In the genomic region with DNA sequence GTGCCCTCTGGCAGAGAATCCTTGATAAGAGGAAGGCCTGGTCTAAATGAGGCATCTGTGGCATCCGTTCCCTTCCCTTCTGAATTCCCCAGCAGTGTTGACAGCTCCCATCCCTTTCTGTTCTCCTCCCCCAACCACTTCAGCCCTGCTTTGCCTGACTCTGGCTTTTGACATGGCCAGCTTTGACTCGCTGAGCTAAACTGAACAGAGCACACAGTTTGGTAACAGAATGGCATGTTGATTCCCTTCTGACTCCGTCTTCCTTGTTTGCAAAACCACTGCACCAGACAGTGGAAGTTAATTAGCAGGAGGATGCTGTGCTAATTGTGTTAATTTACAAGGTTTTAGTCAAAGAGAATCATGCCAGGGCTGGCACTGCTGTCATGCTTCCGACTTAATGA, we compare ENCODE assay signal across 9 mouse cellular contexts.
DNase-seq lines count a peak whose midpoint lies in the region; ATAC-seq lines count a peak whose summit lies in the region.
"Had no signal": no experiment of that assay in that cellular context is flagged by ENCODE, and none has a peak within 500 bp of the region (broad histone marks: within the 10 kb centered on the region; RNA-seq: fewer than 3 reads in every experiment).

No protein-coding gene starts in this region.

- no peaks in the 10 kb centered on the region for H3K4me1 ChIP-seq in embryonic facial prominence, embryonic 14.5 days (ENCODE audit: control insufficient read depth, insufficient read depth, low read length)
- H3K4me1 ChIP-seq in embryonic facial prominence, embryonic 10.5 days, result peaks cover 20% of the 10 kb centered on the region
- H3K4me1 ChIP-seq in forebrain, embryonic 14.5 days (ENCODE audit: control insufficient read depth, insufficient read depth, low read length), result peaks cover 13% of the 10 kb centered on the region
- H3K4me1 ChIP-seq in heart, embryonic 16.5 days (ENCODE audit: control insufficient read depth, insufficient read depth, low read length), result peaks cover 12% of the 10 kb centered on the region
- peaks cover 15% of the 10 kb centered on the region for H3K4me1 ChIP-seq in midbrain, embryonic 12.5 days

- peak; percentile 11 for DNase-seq in embryonic facial prominence, embryonic 14.5 days (ENCODE audit: low spot score)
- DNase-seq in embryonic facial prominence, embryonic 10.5 days (ENCODE audit: low spot score), result no peak
- DNase-seq in forebrain, embryonic 14.5 days (ENCODE audit: low spot score), result peak; percentile 87
- DNase-seq in gastrocnemius, postnatal 10 days, result no peak
- DNase-seq in thymus, postnatal 4 days, result no peak
- DNase-seq in kidney, postnatal 25 days, result no peak
- DNase-seq: cerebellum, adult 11-12 months had no signal

- WGBS in embryonic facial prominence, embryonic 14.5 days, result 39% methylated on average over 4 of the region's 4 CpGs
- WGBS in embryonic facial prominence, embryonic 10.5 days, result 18% methylated on average over 4 of the region's 4 CpGs
- WGBS in forebrain, embryonic 14.5 days, result 3% methylated on average over 4 of the region's 4 CpGs
- 28% methylated on average over 4 of the region's 4 CpGs for WGBS in heart, embryonic 16.5 days
- 15% methylated on average over 4 of the region's 4 CpGs for WGBS in midbrain, embryonic 12.5 days

- H3K27me3 ChIP-seq in embryonic facial prominence, embryonic 14.5 days (replicated peaks; ENCODE audit: control insufficient read depth, insufficient read depth, low read length), result no peaks in the 10 kb centered on the region
- no peaks in the 10 kb centered on the region for H3K27me3 ChIP-seq in embryonic facial prominence, embryonic 10.5 days (replicated peaks; ENCODE audit: low read depth, poor library complexity, severe bottlenecking)
- peaks cover 31% of the 10 kb centered on the region for H3K27me3 ChIP-seq in forebrain, embryonic 14.5 days (replicated peaks; ENCODE audit: control insufficient read depth, insufficient read depth, low read length)
- H3K27me3 ChIP-seq in heart, embryonic 16.5 days (ENCODE audit: control insufficient read depth, insufficient read depth, low read length), result no peaks in the 10 kb centered on the region
- no peaks in the 10 kb centered on the region for H3K27me3 ChIP-seq in midbrain, embryonic 12.5 days

- no peak overlapping the region for H3K9ac ChIP-seq in embryonic facial prominence, embryonic 14.5 days (ENCODE audit: low read depth, low read length)
- H3K9ac ChIP-seq in forebrain, embryonic 14.5 days (ENCODE audit: low read length), result no peak overlapping the region
- no peak overlapping the region for H3K9ac ChIP-seq in heart, embryonic 16.5 days (ENCODE audit: low read length)
- no peak overlapping the region for H3K9ac ChIP-seq in midbrain, embryonic 12.5 days (replicated peaks)

- H3K27ac ChIP-seq in embryonic facial prominence, embryonic 14.5 days (replicated peaks; ENCODE audit: low read depth, low read length), result no peak overlapping the region
- H3K27ac ChIP-seq in embryonic facial prominence, embryonic 10.5 days (replicated peaks), result no peak overlapping the region
- H3K27ac ChIP-seq in forebrain, embryonic 14.5 days (ENCODE audit: low read depth, low read length), result no peak overlapping the region
- H3K27ac ChIP-seq in heart, embryonic 16.5 days (ENCODE audit: low read length), result peak overlapping the region; percentile 87
- H3K27ac ChIP-seq in midbrain, embryonic 12.5 days (replicated peaks), result peak overlapping the region; percentile 49; the same call in 1 of the 2 replicates

- no peak overlapping the region for H3K4me3 ChIP-seq in embryonic facial prominence, embryonic 14.5 days (ENCODE audit: low read depth, low read length)
- H3K4me3 ChIP-seq in embryonic facial prominence, embryonic 10.5 days, result no peak overlapping the region
- H3K4me3 ChIP-seq in forebrain, embryonic 14.5 days (ENCODE audit: low read depth, low read length), result no peak overlapping the region
- no peak overlapping the region for H3K4me3 ChIP-seq in heart, embryonic 16.5 days (ENCODE audit: low read length)
- H3K4me3 ChIP-seq in midbrain, embryonic 12.5 days, result no peak overlapping the region

- H3K36me3 ChIP-seq in embryonic facial prominence, embryonic 14.5 days (ENCODE audit: control insufficient read depth, insufficient read depth, low read length), result peaks cover 20% of the 10 kb centered on the region
- peaks cover 33% of the 10 kb centered on the region for H3K36me3 ChIP-seq in embryonic facial prominence, embryonic 10.5 days (replicated peaks)
- H3K36me3 ChIP-seq in forebrain, embryonic 14.5 days (ENCODE audit: control insufficient read depth, insufficient read depth, low read length), result 0 out of 2 replicates have a peak, but pooled peaks cover 4% of the 10 kb centered on the region
- peaks cover 10% of the 10 kb centered on the region for H3K36me3 ChIP-seq in heart, embryonic 16.5 days (ENCODE audit: control insufficient read depth, insufficient read depth)
- peaks cover 26% of the 10 kb centered on the region for H3K36me3 ChIP-seq in midbrain, embryonic 12.5 days

- peak; percentile 9; the same call in 1 of the 2 replicates for ATAC-seq in embryonic facial prominence, embryonic 14.5 days (ENCODE audit: low read depth)
- ATAC-seq in forebrain, embryonic 14.5 days, result peak; percentile 88
- ATAC-seq in heart, embryonic 16.5 days (replicated peaks; ENCODE audit: extremely low read depth, insufficient read depth, low FRiP score), result peak; percentile 96
- ATAC-seq in midbrain, embryonic 12.5 days (ENCODE audit: low FRiP score, low read depth), result peak; percentile 48; the same call in 1 of the 2 replicates

- H3K4me2 ChIP-seq in embryonic facial prominence, embryonic 14.5 days (ENCODE audit: low read depth, low read length), result no peak overlapping the region
- no peak overlapping the region for H3K4me2 ChIP-seq in forebrain, embryonic 14.5 days (ENCODE audit: low read length)
- H3K4me2 ChIP-seq in heart, embryonic 16.5 days (ENCODE audit: low read depth, low read length), result peak overlapping the region; percentile 50
- H3K4me2 ChIP-seq in midbrain, embryonic 12.5 days (replicated peaks), result no peak overlapping the region

- H3K9me3 ChIP-seq in embryonic facial prominence, embryonic 14.5 days (ENCODE audit: control insufficient read depth, low read length), result no peaks in the 10 kb centered on the region
- no peaks in the 10 kb centered on the region for H3K9me3 ChIP-seq in embryonic facial prominence, embryonic 10.5 days
- H3K9me3 ChIP-seq in forebrain, embryonic 14.5 days (replicated peaks; ENCODE audit: control insufficient read depth, low read length), result no peaks in the 10 kb centered on the region
- H3K9me3 ChIP-seq in heart, embryonic 16.5 days (replicated peaks; ENCODE audit: control insufficient read depth, low read length), result no peaks in the 10 kb centered on the region
- H3K9me3 ChIP-seq in midbrain, embryonic 12.5 days, result no peaks in the 10 kb centered on the region

Comparison
In these comparisons a context has a peak if more than half of its experiments do, and no peak if none do; other contexts are left out.
1. DNase-seq: peak in embryonic facial prominence, embryonic 14.5 days (single experiment) and forebrain, embryonic 14.5 days (single experiment); none in embryonic facial prominence, embryonic 10.5 days (single experiment), gastrocnemius, postnatal 10 days (single experiment), thymus, postnatal 4 days (single experiment) and kidney, postnatal 25 days (0 of 2).
2. ATAC-seq: peak in every context shown above with its lines; median percentile 96 in heart, embryonic 16.5 days; 88 in forebrain, embryonic 14.5 days; 48 in midbrain, embryonic 12.5 days; 9 in embryonic facial prominence, embryonic 14.5 days.
3. H3K27ac ChIP-seq: peak in heart, embryonic 16.5 days (single experiment) and midbrain, embryonic 12.5 days (single experiment); none in embryonic facial prominence, embryonic 14.5 days (single experiment), embryonic facial prominence, embryonic 10.5 days (single experiment) and forebrain, embryonic 14.5 days (single experiment).